ENCODE assay signal across 24 mouse cellular contexts in the genomic region with DNA sequence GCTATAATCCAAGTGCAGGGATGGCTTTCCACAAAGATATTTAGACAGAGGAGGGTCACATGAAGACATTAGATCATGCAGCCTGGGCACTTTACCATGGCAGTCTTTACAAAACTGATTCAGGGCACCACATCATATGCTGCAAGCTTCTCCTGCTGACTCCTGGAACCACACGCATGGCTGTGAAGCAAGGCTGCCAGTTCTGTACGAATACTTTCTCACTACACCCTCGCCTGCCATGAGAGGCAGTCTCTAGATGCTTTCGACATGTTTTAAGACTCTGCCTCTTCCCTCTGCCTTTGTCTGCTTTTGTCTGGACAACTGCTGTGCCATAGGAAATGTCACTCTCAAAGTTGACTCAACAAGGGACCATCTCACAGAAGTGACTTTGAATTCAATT.
"Had no signal": no experiment of that assay in that cellular context is flagged by ENCODE, and none has a peak within 500 bp of the region (broad histone marks: within the 10 kb centered on the region; RNA-seq: fewer than 3 reads in every experiment).

No protein-coding gene starts in this region.

- H3K9me3 ChIP-seq: limb, embryonic 10.5 days; limb, embryonic 13.5 days; liver, embryonic 12.5 days; liver, embryonic 15.5 days; lung, embryonic 15.5 days; midbrain, embryonic 12.5 days; midbrain, embryonic 15.5 days; neural tube, embryonic 13.5 days; stomach, embryonic 15.5 days had no signal

- DNase-seq: kidney, postnatal 25 days; layer of hippocampus, adult 9-11 months; liver; lung, adult 18-20 months; lung, postnatal 10 days; lung, postnatal 4 days; retina, postnatal 1 day; right cerebral cortex, postnatal 25 days; spleen, adult 18-20 months; thymus, adult 2 months; thymus, postnatal 14 days; thymus, postnatal 4 days had no signal

- H3K4me3 ChIP-seq: layer of hippocampus, adult 2 months; limb, embryonic 10.5 days; limb, embryonic 13.5 days; liver, embryonic 12.5 days; liver, embryonic 15.5 days; lung, embryonic 15.5 days; midbrain, embryonic 12.5 days; midbrain, embryonic 15.5 days; myocyte; neural tube, embryonic 13.5 days; stomach, embryonic 15.5 days had no signal

- H3K36me3 ChIP-seq: limb, embryonic 10.5 days; limb, embryonic 13.5 days; liver, embryonic 12.5 days; liver, embryonic 15.5 days; lung, embryonic 15.5 days; midbrain, embryonic 12.5 days; midbrain, embryonic 15.5 days; neural tube, embryonic 13.5 days; stomach, embryonic 15.5 days had no signal

- H3K4me1 ChIP-seq: liver, embryonic 12.5 days; liver, embryonic 15.5 days; lung, embryonic 15.5 days; midbrain, embryonic 12.5 days; midbrain, embryonic 15.5 days; neural tube, embryonic 13.5 days; stomach, embryonic 15.5 days had no signal

- H3K27me3 ChIP-seq: liver, embryonic 12.5 days; liver, embryonic 15.5 days; lung, embryonic 15.5 days; midbrain, embryonic 12.5 days; midbrain, embryonic 15.5 days; neural tube, embryonic 13.5 days; stomach, embryonic 15.5 days had no signal

- H3K9ac ChIP-seq: limb, embryonic 13.5 days; liver, embryonic 12.5 days; liver, embryonic 15.5 days; lung, embryonic 15.5 days; midbrain, embryonic 12.5 days; midbrain, embryonic 15.5 days; neural tube, embryonic 13.5 days; stomach, embryonic 15.5 days had no signal

- H3K4me2 ChIP-seq: limb, embryonic 13.5 days; liver, embryonic 12.5 days; liver, embryonic 15.5 days; lung, embryonic 15.5 days; midbrain, embryonic 12.5 days; midbrain, embryonic 15.5 days; neural tube, embryonic 13.5 days; stomach, embryonic 15.5 days had no signal

- ATAC-seq: liver, embryonic 12.5 days; midbrain, embryonic 15.5 days had no signal

- H3K27ac ChIP-seq: kidney, postnatal 0 days; layer of hippocampus, adult 2 months; limb, embryonic 10.5 days; limb, embryonic 13.5 days; liver, embryonic 12.5 days; liver, embryonic 15.5 days; lung, embryonic 15.5 days; midbrain, embryonic 12.5 days; midbrain, embryonic 15.5 days; neural tube, embryonic 13.5 days; stomach, embryonic 15.5 days had no signal
